Mouse (Mus musculus) midbrain, embryonic 10.5 days (tissue): ENCODE data around the gene I0C0044D17Rik. TPM values are rescaled to one million over a fixed set of nuclear protein-coding genes. Genes with fewer than 3 reads are reported as not detected.

ENCODE experiments used
- DNase-seq: peaks from one replicate; pipeline ENCODE4 v3.0.0-alpha.2; 2017; ENCODE audit warnings: low spot score
- H3K27ac ChIP-seq: fragments of 300-500 bp; sonication (generic); replicated peaks from 2 replicates; pipeline ENCODE4 v1.5.1; 2016; ENCODE audit warnings: mild to moderate bottlenecking
- H3K27me3 ChIP-seq: fragments of 300-500 bp; sonication (generic); 2 replicates; pipeline ENCODE4 v1.6.1; 2016; ENCODE audit warnings: low read depth, mild to moderate bottlenecking; ENCODE audit not compliant: poor library complexity, severe bottlenecking
- H3K36me3 ChIP-seq: fragments of 300-500 bp; sonication (generic); 2 replicates; pipeline ENCODE4 v1.6.1; 2016; ENCODE audit warnings: mild to moderate bottlenecking, moderate library complexity
- H3K4me1 ChIP-seq: fragments of 300-500 bp; sonication (generic); 2 replicates; pipeline ENCODE4 v1.6.1; 2016
- H3K4me3 ChIP-seq: fragments of 300-500 bp; sonication (generic); 2 replicates; pipeline ENCODE4 v1.5.1; 2016; ENCODE audit warnings: mild to moderate bottlenecking, moderate library complexity
- H3K9me3 ChIP-seq: fragments of 300-500 bp; sonication (generic); replicated peaks from 2 replicates; pipeline ENCODE4 v1.6.1; 2016; ENCODE audit warnings: mild to moderate bottlenecking
- WGBS: fragments of 180-500 bp; shearing (Covaris S2); methylation state at CpG from one replicate; pipeline ENCODE4 v1.1.7; 2016; 5-methylcytosine and 5-hydroxymethylcytosine counted together
- polyA plus RNA-seq: library from polyadenylated mRNA; unstranded; fragments of >200 nt; fragmentation: Nextera tagmentation; extraction: Ambion mirVana; gene quantifications from 2 replicates; pipeline ENCODE4 v1.2.1, GENCODE M21; 2016

Gene I0C0044D17Rik
- polyA plus RNA-seq, 1 experiment from 2014 or later = not detected

GRCm38 (mm10) chr4:98789133-98789765, 34.4 kb downstream of the I0C0044D17Rik start:
- Histone ChIP-seq H3K36me3 (no peaks in the 10 kb centered on the region), H3K9me3 (no peaks in the 10 kb centered on the region), H3K27ac (peak overlapping the region; percentile 50), H3K27me3 (peaks cover 11% of the 10 kb centered on the region), H3K4me3 (peak overlapping the region; percentile 45), H3K4me1 (peaks cover 28% of the 10 kb centered on the region)
- DNase-seq = no peak
- WGBS = 84% methylated on average over 7 of the region's 7 CpGs

GRCm38 (mm10) chr4:98786281-98786680, 37.4 kb downstream of the I0C0044D17Rik start:
- 30% methylated on average over 3 of the region's 3 CpGs for WGBS
- Histone ChIP-seq H3K4me3 (no peak overlapping the region), H3K4me1 (peaks cover 28% of the 10 kb centered on the region), H3K36me3 (no peaks in the 10 kb centered on the region), H3K27me3 (peaks cover 11% of the 10 kb centered on the region), H3K27ac (no peak overlapping the region), H3K9me3 (no peaks in the 10 kb centered on the region)
- no peak for DNase-seq

GRCm38 (mm10) chr4:98785851-98786250, 37.8 kb downstream of the I0C0044D17Rik start:
- Histone ChIP-seq H3K27me3 (peaks cover 8% of the 10 kb centered on the region), H3K4me1 (peaks cover 27% of the 10 kb centered on the region), H3K36me3 (no peaks in the 10 kb centered on the region), H3K9me3 (no peaks in the 10 kb centered on the region), H3K27ac (no peak overlapping the region), H3K4me3 (no peak overlapping the region)
- WGBS = 40% methylated on average over 8 of the region's 8 CpGs
- DNase-seq = no peak

- Histone ChIP-seq H3K4me1 (peaks cover 16% of the 10 kb centered on the region), H3K27me3 (peaks cover 23% of the 10 kb centered on the region), H3K4me3 (peak overlapping the region; percentile 32), H3K36me3 (no peaks in the 10 kb centered on the region), H3K27ac (peak overlapping the region; percentile 33; the same call in 1 of the 2 replicates), H3K9me3 (no peaks in the 10 kb centered on the region)
- no peak for DNase-seq
- 15% methylated on average over 16 of the region's 16 CpGs for WGBS
Observed at GRCm38 (mm10) chr4:98778219-98778618, 45.4 kb downstream of the I0C0044D17Rik start.

- Histone ChIP-seq H3K27ac (no peak overlapping the region), H3K9me3 (no peaks in the 10 kb centered on the region), H3K27me3 (peaks cover 23% of the 10 kb centered on the region), H3K4me1 (peaks cover 16% of the 10 kb centered on the region), H3K36me3 (no peaks in the 10 kb centered on the region), H3K4me3 (no peak overlapping the region)
- DNase-seq = no peak
- 89% methylated on average over 6 of the region's 6 CpGs for WGBS
Observed at GRCm38 (mm10) chr4:98777464-98777863, 46.2 kb downstream of the I0C0044D17Rik start.

- no peaks in the 10 kb centered on the region for H3K9me3 ChIP-seq
- H3K27me3 ChIP-seq = peaks cover 23% of the 10 kb centered on the region
- no peak overlapping the region for H3K27ac ChIP-seq
- H3K36me3 ChIP-seq = no peaks in the 10 kb centered on the region
- no peak overlapping the region for H3K4me3 ChIP-seq
- H3K4me1 ChIP-seq = peaks cover 16% of the 10 kb centered on the region
- 79% methylated on average over 10 of the region's 10 CpGs for WGBS
- DNase-seq = no peak
Observed at GRCm38 (mm10) chr4:98776721-98777427, 46.8 kb downstream of the I0C0044D17Rik start.

GRCm38 (mm10) chr4:98773785-98774184, 49.9 kb downstream of the I0C0044D17Rik start:
- H3K9me3 ChIP-seq = no peaks in the 10 kb centered on the region
- 91% methylated on average over 5 of the region's 5 CpGs for WGBS
- H3K4me3 ChIP-seq = no peak overlapping the region
- no peak for DNase-seq
- H3K27ac ChIP-seq = no peak overlapping the region
- peaks cover 11% of the 10 kb centered on the region for H3K4me1 ChIP-seq
- H3K36me3 ChIP-seq = no peaks in the 10 kb centered on the region
- peaks cover 12% of the 10 kb centered on the region for H3K27me3 ChIP-seq

Other genes with a start within 250 kb of the I0C0044D17Rik start
- 0.10 and 0.11 TPM in 2 replicates for gene L1td1, start 97.1 kb downstream of the I0C0044D17Rik start, polyA plus RNA-seq
- 0.72 and 0.86 TPM in 2 replicates for gene Kank4, start 6.3 kb downstream of the I0C0044D17Rik start, polyA plus RNA-seq
- gene Usp1, start 100.0 kb upstream of the I0C0044D17Rik start, polyA plus RNA-seq = 103 and 116 TPM in 2 replicates
- gene Angptl3, start 207.1 kb upstream of the I0C0044D17Rik start, polyA plus RNA-seq = 1.0 and 1.2 TPM in 2 replicates